Mouse (Mus musculus) intestine, postnatal 0 days (tissue): ENCODE data around the gene Plekhf1. TPM values are rescaled to one million over a fixed set of nuclear protein-coding genes. Genes with fewer than 3 reads are reported as not detected.

Experiments
- ATAC-seq: fragments of 200-750 bp; cut with Nextera tagmentation; 2 replicates; pipeline ENCODE4 v1.8.0; 2017; ENCODE audit warnings: mild to moderate bottlenecking, moderate TSS enrichment, moderate library complexity
- H3K27ac ChIP-seq: fragments of 300-500 bp; sonication (generic); 2 replicates; pipeline ENCODE4 v1.5.1; 2014; ENCODE audit warnings: mild to moderate bottlenecking, low read depth, low read length, moderate library complexity
- H3K27me3 ChIP-seq: fragments of 300-500 bp; sonication (generic); replicated peaks from 2 replicates; pipeline ENCODE4 v1.6.1; 2014; ENCODE audit warnings: low read length, mixed read lengths; ENCODE audit not compliant: control insufficient read depth, insufficient read depth
- H3K36me3 ChIP-seq: fragments of 300-500 bp; sonication (generic); 2 replicates; pipeline ENCODE4 v1.6.1; 2014; ENCODE audit warnings: mild to moderate bottlenecking, moderate library complexity; ENCODE audit not compliant: control insufficient read depth, insufficient read depth
- H3K4me1 ChIP-seq: fragments of 300-500 bp; sonication (generic); replicated peaks from 2 replicates; pipeline ENCODE4 v1.6.1; 2014; ENCODE audit warnings: antibody characterized with exemption, low read length, mixed read lengths; ENCODE audit not compliant: control insufficient read depth, insufficient read depth
- H3K4me2 ChIP-seq: fragments of 300-500 bp; sonication (generic); replicated peaks from 2 replicates; pipeline ENCODE4 v1.6.1; 2014; ENCODE audit warnings: low read depth, mild to moderate bottlenecking, moderate library complexity
- H3K4me3 ChIP-seq: fragments of 300-500 bp; sonication (generic); 2 replicates; pipeline ENCODE4 v1.5.1; 2014; ENCODE audit warnings: low read depth, low read length
- H3K9ac ChIP-seq: fragments of 300-500 bp; sonication (generic); 2 replicates; pipeline ENCODE4 v1.6.1; 2014; ENCODE audit warnings: mild to moderate bottlenecking, low read depth, low read length
- H3K9me3 ChIP-seq: fragments of 300-500 bp; sonication (generic); 2 replicates; pipeline ENCODE4 v1.6.1; 2016; ENCODE audit warnings: mixed run types; ENCODE audit not compliant: control insufficient read depth
- CTCF ChIP-seq: sonication (generic); IDR thresholded peaks from 2 replicates; pipeline ENCODE4 v1.5.1; 2016; ENCODE audit warnings: low read depth, mild to moderate bottlenecking, control low read depth, antibody characterized with exemption, moderate library complexity
- whole genome bisulfite sequencing: fragments of 180-500 bp; shearing (Covaris S2); extraction: QIAGEN DNeasy Blood & Tissue Kit; methylation state at CpG from one replicate; pipeline ENCODE4 v1.1.7; 2014; 5-methylcytosine and 5-hydroxymethylcytosine counted together
- polyA plus RNA-seq: library from polyadenylated mRNA; unstranded; fragments of >200 nt; fragmentation: Nextera tagmentation; extraction: Ambion mirVana; gene quantifications from 2 replicates; pipeline ENCODE4 v1.2.1, GENCODE M21; 2015

The Plekhf1 gene
- polyA plus RNA-seq, 1 experiment from 2014 or later, result 5.2 TPM

DNA sequence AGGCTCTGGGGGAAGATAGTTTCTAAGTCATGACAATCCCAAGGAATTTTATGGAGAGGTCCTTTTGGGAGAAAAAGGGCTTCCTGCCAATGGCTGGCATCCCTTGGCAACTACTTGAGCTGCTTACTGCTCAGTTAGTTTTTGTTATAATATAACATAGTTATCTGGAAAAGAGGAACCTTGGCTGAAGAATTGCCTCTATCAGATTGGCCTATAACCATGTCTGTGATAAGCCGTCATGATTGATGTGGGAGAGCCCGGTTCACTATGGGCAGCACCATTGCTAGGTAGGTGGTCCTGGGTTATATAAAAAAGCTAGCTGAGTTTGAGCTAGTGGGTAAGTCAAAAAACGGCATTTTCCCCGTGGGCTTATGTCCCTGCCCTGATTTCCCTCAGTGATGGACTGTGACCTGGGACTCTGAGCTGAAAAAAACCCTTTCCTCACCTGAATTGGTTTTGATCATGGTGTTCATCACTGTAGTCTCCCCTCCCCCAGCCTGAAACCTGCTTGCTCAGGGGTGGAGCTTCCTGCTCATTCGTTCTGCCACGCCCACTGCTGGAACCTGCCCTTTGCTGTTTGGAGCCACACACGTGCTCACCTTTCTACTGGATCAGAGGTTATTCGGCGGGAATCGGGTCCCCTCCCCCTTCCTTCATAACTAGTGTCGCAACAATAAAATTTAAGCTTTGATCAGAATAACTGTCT is 8.7 kb upstream of the Plekhf1 start:
- no peak overlapping the region for H3K9ac ChIP-seq
- WGBS, result 26% methylated on average over 11 of the region's 11 CpGs
- H3K27me3 ChIP-seq, result no peaks in the 10 kb centered on the region
- no peaks in the 10 kb centered on the region for H3K36me3 ChIP-seq
- H3K9me3 ChIP-seq, result no peaks in the 10 kb centered on the region
- ATAC-seq, result peak; percentile 56
- no peak for TF ChIP-seq CTCF
- H3K4me3 ChIP-seq, result no peak overlapping the region
- H3K27ac ChIP-seq, result 0 out of 2 replicates have a peak overlapping the region, but pooled peaks have one; percentile 21
- peaks cover 5% of the 10 kb centered on the region; the same call in 1 of the 2 replicates for H3K4me1 ChIP-seq
- 0 out of 2 replicates have a peak overlapping the region, but pooled peaks have one; percentile 7 for H3K4me2 ChIP-seq

GRCm38 (mm10) chr7:38230285-38230684 is 2.5 kb upstream of the Plekhf1 start:
- H3K4me3 ChIP-seq, result no peak overlapping the region
- H3K36me3 ChIP-seq, result no peaks in the 10 kb centered on the region
- no peak for TF ChIP-seq CTCF
- no peak overlapping the region for H3K9ac ChIP-seq
- no peaks in the 10 kb centered on the region for H3K4me1 ChIP-seq
- H3K9me3 ChIP-seq, result no peaks in the 10 kb centered on the region
- H3K27ac ChIP-seq, result no peak overlapping the region
- WGBS, result 24% methylated on average over 8 of the region's 8 CpGs
- H3K4me2 ChIP-seq, result no peak overlapping the region
- ATAC-seq, result no peak
- peaks cover 14% of the 10 kb centered on the region; the same call in 1 of the 2 replicates for H3K27me3 ChIP-seq

- WGBS, result 26% methylated on average over 8 of the region's 8 CpGs
- TF ChIP-seq CTCF, result no peak
- H3K4me2 ChIP-seq, result peak overlapping the region; percentile 92
- peaks cover 14% of the 10 kb centered on the region; the same call in 1 of the 2 replicates for H3K27me3 ChIP-seq
- peak overlapping the region; percentile 72 for H3K4me3 ChIP-seq
- peak overlapping the region; percentile 76; the same call in 1 of the 2 replicates for H3K9ac ChIP-seq
- ATAC-seq, result no peak
- no peaks in the 10 kb centered on the region for H3K4me1 ChIP-seq
- H3K9me3 ChIP-seq, result no peaks in the 10 kb centered on the region
- H3K27ac ChIP-seq, result no peak overlapping the region
- H3K36me3 ChIP-seq, result no peaks in the 10 kb centered on the region
Observed at GRCm38 (mm10) chr7:38228329-38228728, 513 bp upstream of the Plekhf1 start.

- Histone ChIP-seq H3K4me1 (no peaks in the 10 kb centered on the region), H3K9me3 (no peaks in the 10 kb centered on the region), H3K27me3 (peaks cover 14% of the 10 kb centered on the region; the same call in 1 of the 2 replicates), H3K4me2 (peak overlapping the region; percentile 92), H3K4me3 (peak overlapping the region; percentile 72), H3K9ac (peak overlapping the region; percentile 76), H3K36me3 (no peaks in the 10 kb centered on the region), H3K27ac (peak overlapping the region; percentile 84)
- peak; percentile 51 for TF ChIP-seq CTCF
- peak; percentile 44 for ATAC-seq
- WGBS, result under 1% methylated on average over 25 of the region's 25 CpGs
Observed at GRCm38 (mm10) chr7:38227181-38227899, 476 bp downstream of the Plekhf1 start.

DNA sequence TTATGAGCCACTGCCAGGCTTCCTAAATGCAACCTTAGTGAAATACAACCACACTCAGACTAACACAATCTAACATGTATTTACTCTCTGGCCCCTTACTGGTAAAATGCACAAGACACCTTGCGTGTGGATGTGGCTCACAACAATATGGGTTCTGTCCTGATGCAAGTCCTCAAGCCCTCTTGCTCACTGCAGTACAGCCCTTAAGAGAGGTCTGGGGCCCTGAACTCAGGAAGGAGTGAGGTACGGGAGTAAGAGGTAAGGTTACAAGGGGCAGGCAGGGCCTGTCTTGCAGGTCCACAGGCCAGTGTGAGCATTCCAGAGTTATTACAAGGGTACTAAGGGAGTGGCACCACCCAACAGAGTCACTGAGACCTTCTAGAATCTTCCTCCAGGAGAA is 1.6 kb downstream of the Plekhf1 start:
- ATAC-seq, result no peak
- Histone ChIP-seq H3K27me3 (peaks cover 14% of the 10 kb centered on the region; the same call in 1 of the 2 replicates), H3K4me2 (peak overlapping the region; percentile 92; the same call in 1 of the 2 replicates), H3K4me1 (no peaks in the 10 kb centered on the region), H3K9ac (no peak overlapping the region), H3K9me3 (no peaks in the 10 kb centered on the region), H3K27ac (no peak overlapping the region; the same call in 1 of the 2 replicates), H3K36me3 (no peaks in the 10 kb centered on the region; the same call in 1 of the 2 replicates), H3K4me3 (peak overlapping the region; percentile 72; the same call in 1 of the 2 replicates)
- TF ChIP-seq CTCF, result no peak
- WGBS, result 66% methylated on average over 2 of the region's 2 CpGs
